Mouse (Mus musculus) gastrocnemius, postnatal 14 days (tissue): ENCODE measurements around the gene H2-M5. TPM values are rescaled to one million over a fixed set of nuclear protein-coding genes. Genes with fewer than 3 reads are reported as not detected.

Experiments
- DNase-seq: peaks from one replicate; pipeline ENCODE4 v3.0.0; 2021; ENCODE audit warnings: mixed read lengths
- intact Hi-C: fragments of 180-260 bp; cut with DNase I; formaldehyde crosslinking; loops from one replicate; pipeline ENCODE4 v1.15.1; 2025; ENCODE audit warnings: low total_unique reads
- total RNA-seq, 2 experiments: library from RNA; stranded (reverse); gene quantifications; 2 replicates each; pipeline ENCODE4 v1.2.3; 2021

The H2-M5 gene
- total RNA-seq, 2 experiments from 2014 or later = not detected

- intact Hi-C loops = no loop called here
- DNase-seq = no peak
These were observed 36.7 kb downstream of the H2-M5 start for GRCm38 (mm10) chr17:36952631-36953030.

- intact Hi-C loops = no loop called here
- DNase-seq = peak; percentile 95
These were observed 38.1 kb downstream of the H2-M5 start, which contains the start of gene Ppp1r11 for GRCm38 (mm10) chr17:36950981-36951947. Gene Ppp1r11, minus strand, starts transcription at chr17:36951741.

- DNase-seq = no peak
- intact Hi-C loops = no loop called here
These were observed 40.1 kb downstream of the H2-M5 start for GRCm38 (mm10) chr17:36949265-36949664.

GRCm38 (mm10) chr17:36948286-36948685, 41.1 kb downstream of the H2-M5 start:
- intact Hi-C loops = no loop called here
- DNase-seq = no peak

GRCm38 (mm10) chr17:36947051-36947819, 42.1 kb downstream of the H2-M5 start:
- peak; percentile 45 for DNase-seq
- intact Hi-C loops = no loop called here

- intact Hi-C loops = no loop called here
- no peak for DNase-seq
These were observed 45.1 kb downstream of the H2-M5 start for GRCm38 (mm10) chr17:36944121-36944775.

GRCm38 (mm10) chr17:36943691-36944090, 45.6 kb downstream of the H2-M5 start:
- intact Hi-C loops = no loop called here

GRCm38 (mm10) chr17:36942791-36943471, 46.4 kb downstream of the H2-M5 start, which contains the start of gene Rnf39:
Gene Rnf39, plus strand, starts transcription at chr17:36942918.
- no peak for DNase-seq
- intact Hi-C loops = no loop called here

More at GRCm38 (mm10) chr17:36943691-36944090, 45.6 kb downstream of the H2-M5 start:
- no peak for DNase-seq

- intact Hi-C loops = no loop called here
- DNase-seq = no peak
These were observed 46.9 kb downstream of the H2-M5 start for GRCm38 (mm10) chr17:36942391-36942790.

- DNase-seq = no peak
- intact Hi-C loops = no loop called here
These were observed 51.3 kb downstream of the H2-M5 start for GRCm38 (mm10) chr17:36938056-36938455.

Other genes starting within 250 kb of the H2-M5 start
- gene H2-M10.5, start 216.6 kb downstream of the H2-M5 start, total RNA-seq = not detected
- gene H2-M10.6, start 177.4 kb downstream of the H2-M5 start, total RNA-seq = not detected
- gene Trim26, start 152.4 kb downstream of the H2-M5 start, total RNA-seq = 10 to 100 TPM; 14.7 to 15.7 TPM
- gene Trim15, start 122.3 kb downstream of the H2-M5 start, total RNA-seq = not detected
- not detected for gene Trim10, start 120.0 kb downstream of the H2-M5 start, total RNA-seq
- not detected for gene Trim40, start 99.4 kb downstream of the H2-M5 start, total RNA-seq
- gene Trim31, start 91.4 kb downstream of the H2-M5 start, total RNA-seq = not detected
- gene Rnf39, start 46.6 kb downstream of the H2-M5 start, total RNA-seq = not detected
- 10 to 100 TPM; 63.5 to 67.7 TPM for gene Ppp1r11, start 37.8 kb downstream of the H2-M5 start, total RNA-seq
- gene Znrd1, start 31.0 kb downstream of the H2-M5 start, total RNA-seq = 10 to 100 TPM; 15.6 to 17.3 TPM
- 10 to 100 TPM in 1 of 2 experiments, 1 to 10 TPM in 1; 9.3 to 11.4 TPM for gene Znrd1as, start 30.9 kb downstream of the H2-M5 start, total RNA-seq
- gene 2410137M14Rik, start 8.3 kb downstream of the H2-M5 start, total RNA-seq = under 1 TPM in 1 of 2 experiments, not detected in 1; 0.25 TPM
- 1 to 10 TPM in 1 of 2 experiments, under 1 TPM in 1; 0.74 to 1.5 TPM for gene Zfp57, start 11.6 kb upstream of the H2-M5 start, total RNA-seq
- gene Mog, start 33.9 kb upstream of the H2-M5 start, total RNA-seq = not detected
- gene Gabbr1, start 56.4 kb upstream of the H2-M5 start, total RNA-seq = 10 to 100 TPM in 1 of 2 experiments, 1 to 10 TPM in 1; 9.8 to 10.3 TPM
- gene Olfr90, start 99.0 kb upstream of the H2-M5 start, total RNA-seq = not detected
- not detected for gene Olfr91, start 108.7 kb upstream of the H2-M5 start, total RNA-seq
- gene Olfr92, start 130.6 kb upstream of the H2-M5 start, total RNA-seq = not detected
- gene Olfr93, start 172.0 kb upstream of the H2-M5 start, total RNA-seq = not detected
- not detected for gene Ubd, start 204.4 kb upstream of the H2-M5 start, total RNA-seq
- not detected for gene Olfr94, start 211.5 kb upstream of the H2-M5 start, total RNA-seq
- gene Olfr95, start 223.6 kb upstream of the H2-M5 start, total RNA-seq = not detected
- not detected for gene Olfr96, start 230.6 kb upstream of the H2-M5 start, total RNA-seq
- not detected for gene Olfr97, start 247.8 kb upstream of the H2-M5 start, total RNA-seq